Mouse (Mus musculus): Measurements from ENCODE around the gene Vmn1r122.
"Not testable (repeated sequence)": the region's sequence is repeated elsewhere in the genome, so short reads cannot be mapped to it uniquely, and the experiment has no call there.

The Vmn1r122 gene

DNA sequence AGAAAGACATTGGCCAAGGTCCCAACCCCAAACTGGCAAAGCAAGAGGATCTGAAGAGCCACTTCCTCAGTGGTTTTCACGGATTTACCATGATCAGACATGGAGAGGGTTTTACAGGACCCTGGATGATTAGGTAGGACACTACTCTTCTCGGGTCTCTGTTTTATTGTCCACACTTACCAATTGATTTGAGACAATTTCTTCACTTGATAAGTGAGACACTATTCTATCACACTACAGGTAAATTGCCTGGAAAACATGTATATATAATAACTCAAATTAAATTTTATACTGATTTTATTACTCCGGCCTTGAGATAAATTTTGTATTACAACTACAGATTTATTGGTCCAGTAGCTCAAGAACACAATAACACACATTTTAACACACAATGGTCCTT, at the start of gene Vmn1r122:
Gene Vmn1r122, minus strand, starts transcription at position 101 of the 400 bp plus-strand sequence.
- DNase-seq (ENCODE audit: low spot score in 2 of 2), result not testable (repeated sequence)

DNA sequence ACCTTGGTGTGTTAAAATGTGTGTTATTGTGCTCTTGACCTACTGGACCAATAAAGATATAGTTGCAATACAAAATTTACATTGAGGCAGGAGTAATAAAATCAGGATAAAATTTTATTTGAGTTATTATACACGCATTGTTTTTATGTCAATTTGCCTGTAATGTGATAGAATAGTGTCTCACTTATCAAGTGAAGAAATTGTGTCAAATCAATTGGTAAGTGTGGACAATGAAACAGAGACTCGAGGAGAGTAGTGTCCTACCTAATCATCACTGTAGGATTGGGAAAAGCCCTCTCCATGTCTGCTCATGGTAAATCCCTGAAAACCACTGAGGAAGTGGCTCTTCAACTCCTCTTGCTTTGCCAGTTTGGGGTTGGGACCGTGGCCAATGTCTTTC, 28.0 kb upstream of the Vmn1r122 start, which contains the start of gene Vmn1r123:
Gene Vmn1r123, plus strand, starts transcription at position 301 of the 400 bp plus-strand sequence.
- DNase-seq (ENCODE audit: low spot score in 2 of 2), result not testable (repeated sequence)

DNA sequence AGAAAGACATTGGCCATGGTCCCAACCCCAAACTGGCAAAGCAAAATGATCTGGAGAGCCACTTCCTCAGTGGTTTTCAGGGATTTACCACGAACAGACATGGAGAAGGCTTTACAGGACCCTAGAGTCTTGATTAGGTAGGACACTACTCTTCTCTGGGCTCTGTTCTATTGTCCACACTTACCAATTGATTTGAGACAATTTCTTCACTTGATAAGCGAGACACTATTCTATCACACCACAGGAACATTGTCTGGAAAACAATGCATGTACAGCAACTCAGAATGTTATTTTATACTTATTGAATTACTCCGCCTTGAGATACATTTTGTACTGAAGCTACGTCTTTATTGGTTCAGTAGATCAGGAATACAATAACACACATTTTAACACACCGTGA, 35.5 kb downstream of the Vmn1r122 start, which contains the start of gene Vmn1r121:
Gene Vmn1r121, minus strand, starts transcription at position 101 of the 400 bp plus-strand sequence.
- not testable (repeated sequence) for DNase-seq (ENCODE audit: low spot score in 2 of 2)
